Mouse (Mus musculus): ENCODE measurements at regions not wholly inside any gene's neighbourhood (a gene's known extent, or its start where the extent isn't known, plus 50 kb on each side); places are given as distances from the start of the nearest gene placed in this dataset.

- TF ChIP-seq CTCF (IDR thresholded peaks at IDR 0.05; ENCODE audit: extremely low read depth, insufficient read length, insufficient replicate concordance, low read depth, low read length) (no peak), POLR2A (IDR thresholded peaks at IDR 0.05; ENCODE audit: low read depth, low read length) (no peak)
Measured at GRCm38 (mm10) chr13:44168186-44168585, 383.6 kb downstream of the Cd83 start.

All from small intestine, adult 2 months (tissue).